Mouse (Mus musculus): ENCODE data around the gene Cox16.

Gene Cox16

GRCm38 (mm10) chr12:81324991-81325390, 159.9 kb downstream of the Cox16 start:
- no peak for DNase-seq (ENCODE audit: low spot score in 2 of 2)

DNA sequence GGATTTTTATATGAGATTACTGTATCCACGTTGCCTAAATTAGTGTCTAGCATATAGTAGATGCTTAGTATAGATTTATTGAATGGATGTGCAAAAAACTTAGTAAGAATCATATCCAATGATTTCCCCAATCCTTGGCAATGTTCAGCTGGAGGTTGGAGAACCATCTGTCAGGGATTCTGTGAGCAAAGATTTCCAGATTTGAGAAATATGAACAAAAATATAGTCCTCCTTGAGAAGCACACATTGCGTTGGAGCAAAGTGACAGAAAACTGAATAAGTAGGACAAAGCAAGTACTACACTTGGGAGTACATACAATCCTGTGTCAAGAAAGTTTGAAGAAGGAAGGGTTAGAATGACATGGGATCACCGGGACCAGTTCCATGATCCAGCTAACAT, 160.8 kb downstream of the Cox16 start:
- DNase-seq (ENCODE audit: low spot score in 2 of 2): peak in 1 of 2 experiments; percentile 63

- DNase-seq (ENCODE audit: low spot score in 2 of 2): no peak
Observed at GRCm38 (mm10) chr12:81321021-81321420, 163.9 kb downstream of the Cox16 start.

GRCm38 (mm10) chr12:81317811-81318210, 167.1 kb downstream of the Cox16 start:
- DNase-seq (ENCODE audit: low spot score in 2 of 2): no peak

DNA sequence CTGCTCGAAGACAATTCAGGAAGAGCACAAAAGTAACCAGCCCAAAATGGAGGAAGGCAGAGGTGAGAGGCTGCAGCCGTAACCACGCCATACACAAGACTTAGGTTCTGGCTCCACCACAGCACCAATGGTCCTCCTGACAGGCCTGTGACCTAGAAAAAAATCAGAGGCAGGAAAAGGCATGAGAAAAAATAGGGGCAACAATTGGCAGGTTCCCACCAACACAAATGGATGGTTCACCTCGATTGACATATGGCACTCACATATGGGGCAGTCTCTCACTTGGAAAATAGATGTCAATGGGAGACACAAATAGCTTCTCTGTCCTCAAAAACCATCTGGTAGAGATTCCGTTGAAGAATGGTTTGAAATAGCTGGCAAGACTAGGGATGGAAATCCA, 169.0 kb downstream of the Cox16 start:
- DNase-seq (ENCODE audit: low spot score in 2 of 2): peak in 1 of 2 experiments; percentile 39

Data from left cerebral cortex, adult 9 months (tissue).